Mouse (Mus musculus) cerebellum, adult 2 months (tissue): ENCODE measurements at regions not wholly inside any gene's neighbourhood (a gene's known extent, or its start where the extent isn't known, plus 50 kb on each side); places are given as distances from the start of the nearest gene placed in this dataset.

ENCODE experiments used
- CTCF ChIP-seq: fragments of 200-500 bp; IDR thresholded peaks from 2 replicates; pipeline ENCODE4 v1.5.1; 2011; ENCODE audit warnings: low read depth, mild to moderate bottlenecking, control low read depth, low read length, moderate library complexity, borderline replicate concordance; ENCODE audit not compliant: insufficient read depth
- POLR2A ChIP-seq: fragments of 200-500 bp; IDR thresholded peaks from 2 replicates; pipeline ENCODE4 v1.6.1; 2011; ENCODE audit warnings: low read length, control low read depth, borderline replicate concordance; ENCODE audit not compliant: insufficient read depth

- TF ChIP-seq CTCF (no peak), POLR2A (no peak)
Observed at GRCm38 (mm10) chr10:66927651-66928050, 168.3 kb upstream of the Jmjd1c start.
